Mouse (Mus musculus) neural tube, embryonic 11.5 days (tissue): Measurements from ENCODE around the gene Dync2h1. TPM values are rescaled to one million over a fixed set of nuclear protein-coding genes. Genes with fewer than 3 reads are reported as not detected.
"Not testable (repeated sequence)": the region's sequence is repeated elsewhere in the genome, so short reads cannot be mapped to it uniquely, and the experiment has no call there.

Source experiments
- ATAC-seq: fragments of 200-750 bp; cut with Nextera tagmentation; 2 replicates; pipeline ENCODE4 v1.8.0; 2017; ENCODE audit warnings: moderate number of reproducible peaks, mild to moderate bottlenecking, moderate TSS enrichment, moderate library complexity; ENCODE audit not compliant: insufficient read depth, low FRiP score, low TSS enrichment
- DNase-seq: peaks from one replicate; pipeline ENCODE4 v3.0.0-alpha.2; 2015; ENCODE audit warnings: low spot score
- H3K27ac ChIP-seq: fragments of 300-500 bp; sonication (generic); 2 replicates; pipeline ENCODE4 v1.5.1; 2014; ENCODE audit warnings: low read depth, mild to moderate bottlenecking, low read length
- H3K27me3 ChIP-seq: fragments of 300-500 bp; sonication (generic); 2 replicates; pipeline ENCODE4 v1.6.1; 2014; ENCODE audit warnings: mild to moderate bottlenecking, low read length, mixed read lengths; ENCODE audit not compliant: control insufficient read depth, insufficient read depth
- H3K36me3 ChIP-seq: fragments of 300-500 bp; sonication (generic); 2 replicates; pipeline ENCODE4 v1.6.1; 2014; ENCODE audit warnings: mild to moderate bottlenecking, low read length, moderate library complexity, mixed read lengths; ENCODE audit not compliant: control insufficient read depth, insufficient read depth
- H3K4me1 ChIP-seq: fragments of 300-500 bp; sonication (generic); 2 replicates; pipeline ENCODE4 v1.6.1; 2014; ENCODE audit warnings: low read length, mixed read lengths; ENCODE audit not compliant: control insufficient read depth, insufficient read depth
- H3K4me2 ChIP-seq: fragments of 300-500 bp; sonication (generic); 2 replicates; pipeline ENCODE4 v1.6.1; 2014; ENCODE audit warnings: low read depth, mild to moderate bottlenecking, moderate library complexity
- H3K4me3 ChIP-seq: fragments of 300-500 bp; sonication (generic); 2 replicates; pipeline ENCODE4 v1.5.1; 2014; ENCODE audit warnings: low read depth, low read length
- H3K9ac ChIP-seq: fragments of 300-500 bp; sonication (generic); 2 replicates; pipeline ENCODE4 v1.6.1; 2014; ENCODE audit warnings: mild to moderate bottlenecking, low read length
- H3K9me3 ChIP-seq: fragments of 300-500 bp; sonication (generic); 2 replicates; pipeline ENCODE4 v1.6.1; 2016; ENCODE audit warnings: low read length; ENCODE audit not compliant: control insufficient read depth
- WGBS: fragments of 180-500 bp; shearing (Covaris S2); extraction: QIAGEN DNeasy Blood & Tissue Kit; methylation state at CpG from one replicate; pipeline ENCODE4 v1.1.7; 2014; 5-methylcytosine and 5-hydroxymethylcytosine counted together
- polyA plus RNA-seq: library from polyadenylated mRNA; unstranded; fragments of >200 nt; fragmentation: Nextera tagmentation; extraction: Ambion mirVana; gene quantifications from 2 replicates; pipeline ENCODE4 v1.2.1, GENCODE M21; 2014

Dync2h1 gene
- polyA plus RNA-seq, 1 experiment from 2014 or later = 24.2 TPM

DNA sequence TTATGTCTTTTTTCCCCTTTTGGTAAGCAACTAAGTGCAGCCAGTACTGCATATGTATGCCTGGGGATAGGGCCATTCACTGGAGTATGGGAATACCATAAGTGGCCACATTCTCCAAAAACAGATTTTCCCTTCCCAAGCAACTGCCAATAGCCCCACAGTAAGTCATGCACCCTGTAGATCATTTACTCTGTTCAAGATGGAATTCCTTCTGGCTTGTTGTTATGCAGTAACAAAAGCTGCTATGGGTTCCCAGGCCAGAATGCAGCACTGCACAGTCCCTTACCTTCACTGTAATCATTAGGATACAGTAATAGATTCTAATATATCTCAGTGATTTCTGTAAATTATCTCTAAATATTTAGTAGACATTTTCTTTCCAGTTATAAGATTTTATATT is 190.0 kb downstream of the Dync2h1 start:
- Histone ChIP-seq H3K27me3 (no peaks in the 10 kb centered on the region), H3K36me3 (peaks cover under 1% of the 10 kb centered on the region; the same call in 1 of the 2 replicates), H3K4me3 (no peak overlapping the region), H3K9me3 (no peaks in the 10 kb centered on the region), H3K27ac (no peak overlapping the region), H3K4me2 (no peak overlapping the region), H3K4me1 (no peaks in the 10 kb centered on the region), H3K9ac (no peak overlapping the region)
- ATAC-seq = no peak
- DNase-seq = no peak

DNA sequence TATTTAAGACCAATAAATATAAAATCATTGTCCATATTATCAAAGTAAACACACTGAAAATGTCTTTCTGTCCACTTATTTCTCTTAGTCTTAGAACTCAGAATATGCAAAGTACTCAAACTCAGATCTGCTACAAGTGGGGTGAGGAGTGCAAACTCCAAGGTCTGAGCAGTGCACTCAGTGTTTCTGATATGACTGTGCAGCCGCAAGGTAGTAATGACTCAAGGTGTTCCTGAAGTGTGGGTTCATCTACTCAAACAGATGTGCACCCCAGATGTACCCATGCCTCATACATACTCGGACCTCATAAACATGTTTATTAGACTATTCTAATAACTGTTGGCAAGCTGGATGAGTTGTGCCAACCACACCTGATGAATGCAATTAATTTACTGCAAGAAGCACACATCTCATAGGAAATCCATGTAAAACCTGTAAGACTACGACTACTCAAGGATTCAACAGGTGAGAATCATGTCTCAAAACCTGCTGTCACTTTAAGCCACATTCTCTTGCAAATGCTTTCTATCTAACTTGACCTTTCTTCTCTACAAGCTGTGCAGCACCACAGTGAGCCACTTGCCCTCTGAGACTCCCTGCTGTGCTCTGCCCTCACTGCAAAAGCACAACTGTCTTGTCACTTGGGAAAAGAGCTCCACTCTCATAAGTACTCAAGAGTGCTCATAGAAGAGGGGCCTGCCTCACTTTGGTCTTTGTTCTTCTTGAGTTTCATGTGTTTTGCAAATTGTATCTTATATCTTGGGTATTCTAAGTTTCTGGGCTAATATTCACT is 195.2 kb downstream of the Dync2h1 start:
- Histone ChIP-seq H3K4me3 (no peak overlapping the region), H3K4me1 (no peaks in the 10 kb centered on the region), H3K4me2 (no peak overlapping the region), H3K9ac (no peak overlapping the region), H3K27ac (no peak overlapping the region), H3K36me3 (peaks cover 3% of the 10 kb centered on the region; the same call in 1 of the 2 replicates), H3K9me3 (no peaks in the 10 kb centered on the region), H3K27me3 (no peaks in the 10 kb centered on the region)
- DNase-seq (no peak), ATAC-seq (no peak)
- WGBS = 93% methylated on average over 3 of the region's 3 CpGs

DNA sequence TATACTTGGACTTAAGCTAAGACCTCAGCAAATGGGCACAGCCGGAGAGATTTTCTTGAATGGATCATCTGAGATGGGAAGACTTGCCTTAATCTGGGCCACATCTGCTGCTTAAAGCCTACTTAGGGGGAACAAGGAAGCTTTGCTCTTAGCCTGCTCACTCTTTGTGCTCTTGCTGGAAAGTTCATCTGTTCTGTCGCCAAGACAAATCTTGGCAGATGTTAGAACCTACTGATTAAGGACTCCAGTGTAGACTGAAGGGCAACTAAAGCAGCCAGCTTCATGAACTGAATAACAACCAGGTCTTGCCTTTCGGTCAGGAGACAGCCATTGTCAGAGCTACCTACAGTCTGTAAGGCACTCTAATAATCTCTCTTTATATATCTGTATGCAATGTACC is 198.1 kb downstream of the Dync2h1 start:
- Histone ChIP-seq H3K4me1 (no peaks in the 10 kb centered on the region), H3K27me3 (no peaks in the 10 kb centered on the region), H3K4me2 (no peak overlapping the region), H3K27ac (no peak overlapping the region), H3K9me3 (no peaks in the 10 kb centered on the region), H3K9ac (no peak overlapping the region), H3K36me3 (peaks cover 3% of the 10 kb centered on the region; the same call in 1 of the 2 replicates), H3K4me3 (no peak overlapping the region)
- 95% methylated on average over 3 of the region's 3 CpGs for WGBS
- DNase-seq (no peak), ATAC-seq (no peak)

DNA sequence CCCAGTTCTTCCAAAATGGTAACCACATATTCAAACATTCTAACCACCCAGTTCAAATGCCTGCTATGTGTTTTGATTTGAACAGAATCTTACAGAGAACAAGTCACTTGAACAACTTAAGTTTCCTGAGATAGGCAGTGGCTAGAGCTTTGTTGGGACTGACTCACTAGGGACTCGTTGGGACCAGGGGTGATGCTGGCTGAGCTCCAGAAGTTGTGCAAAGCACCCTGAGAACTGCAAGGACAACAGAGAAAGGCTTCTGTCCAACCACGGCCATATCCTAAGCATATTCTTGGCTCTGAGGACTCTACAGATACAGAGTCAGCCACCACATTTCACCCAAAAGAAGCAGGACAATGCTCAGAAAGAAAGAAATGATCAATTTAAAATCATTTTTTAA is 215.1 kb downstream of the Dync2h1 start:
- 93% methylated on average over 2 of the region's 2 CpGs for WGBS
- Histone ChIP-seq H3K4me2 (no peak overlapping the region), H3K27ac (no peak overlapping the region), H3K4me3 (no peak overlapping the region), H3K27me3 (no peaks in the 10 kb centered on the region), H3K4me1 (no peaks in the 10 kb centered on the region), H3K36me3 (no peaks in the 10 kb centered on the region), H3K9ac (no peak overlapping the region), H3K9me3 (no peaks in the 10 kb centered on the region)
- DNase-seq = no peak
- ATAC-seq = no peak

DNA sequence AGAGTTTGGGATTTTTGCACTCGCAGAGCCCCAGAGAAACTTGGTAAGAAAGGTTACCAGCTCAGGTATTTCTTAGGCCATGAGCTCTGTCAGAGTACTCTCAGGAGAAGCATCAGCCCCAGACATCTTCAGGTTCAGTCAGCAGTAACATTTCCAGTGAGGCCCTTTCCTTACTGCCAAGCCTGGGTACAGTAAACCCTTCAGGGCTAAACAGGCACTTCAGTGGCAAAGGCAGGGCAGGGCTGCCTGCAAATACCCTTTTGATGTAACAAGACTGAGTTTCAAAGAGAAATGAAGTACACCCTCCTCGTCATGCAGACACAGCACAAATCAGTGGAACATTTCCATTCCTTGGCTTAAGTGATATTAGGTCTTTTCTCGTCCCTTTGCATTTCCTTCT is 219.2 kb downstream of the Dync2h1 start:
- H3K4me1 ChIP-seq = no peaks in the 10 kb centered on the region
- WGBS = 92% methylated on average over 3 of the region's 3 CpGs
- no peak overlapping the region for H3K9ac ChIP-seq
- no peak for DNase-seq
- no peaks in the 10 kb centered on the region for H3K9me3 ChIP-seq
- H3K27ac ChIP-seq = no peak overlapping the region
- no peak overlapping the region for H3K4me3 ChIP-seq
- ATAC-seq = no peak
- no peaks in the 10 kb centered on the region for H3K27me3 ChIP-seq
- H3K4me2 ChIP-seq = no peak overlapping the region
- no peaks in the 10 kb centered on the region for H3K36me3 ChIP-seq

DNA sequence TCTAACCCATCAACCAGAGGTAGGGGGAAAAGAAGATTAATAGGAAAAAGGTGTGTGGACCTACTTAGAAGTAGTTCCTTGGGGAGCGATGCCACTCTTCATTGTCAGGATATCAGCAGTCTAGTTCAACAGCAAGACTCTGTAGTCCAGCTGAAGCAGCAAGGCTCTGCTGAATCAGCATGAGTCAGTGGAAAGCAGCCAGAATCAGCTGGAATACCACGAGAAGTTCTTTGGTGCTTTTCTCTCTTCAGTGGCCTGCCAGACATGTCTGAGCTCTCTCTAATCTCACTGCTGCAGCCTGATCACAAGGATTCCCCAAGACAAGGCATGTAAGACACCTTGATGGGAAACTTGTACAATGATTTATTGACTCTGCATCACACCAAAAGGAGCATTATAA is 225.9 kb downstream of the Dync2h1 start:
- Histone ChIP-seq H3K36me3 (no peaks in the 10 kb centered on the region), H3K4me3 (no peak overlapping the region), H3K9me3 (no peaks in the 10 kb centered on the region), H3K27me3 (no peaks in the 10 kb centered on the region), H3K4me2 (no peak overlapping the region), H3K27ac (no peak overlapping the region), H3K9ac (no peak overlapping the region), H3K4me1 (no peaks in the 10 kb centered on the region)
- 90% methylated on average over 2 of the region's 2 CpGs for WGBS
- ATAC-seq (no peak), DNase-seq (no peak)

DNA sequence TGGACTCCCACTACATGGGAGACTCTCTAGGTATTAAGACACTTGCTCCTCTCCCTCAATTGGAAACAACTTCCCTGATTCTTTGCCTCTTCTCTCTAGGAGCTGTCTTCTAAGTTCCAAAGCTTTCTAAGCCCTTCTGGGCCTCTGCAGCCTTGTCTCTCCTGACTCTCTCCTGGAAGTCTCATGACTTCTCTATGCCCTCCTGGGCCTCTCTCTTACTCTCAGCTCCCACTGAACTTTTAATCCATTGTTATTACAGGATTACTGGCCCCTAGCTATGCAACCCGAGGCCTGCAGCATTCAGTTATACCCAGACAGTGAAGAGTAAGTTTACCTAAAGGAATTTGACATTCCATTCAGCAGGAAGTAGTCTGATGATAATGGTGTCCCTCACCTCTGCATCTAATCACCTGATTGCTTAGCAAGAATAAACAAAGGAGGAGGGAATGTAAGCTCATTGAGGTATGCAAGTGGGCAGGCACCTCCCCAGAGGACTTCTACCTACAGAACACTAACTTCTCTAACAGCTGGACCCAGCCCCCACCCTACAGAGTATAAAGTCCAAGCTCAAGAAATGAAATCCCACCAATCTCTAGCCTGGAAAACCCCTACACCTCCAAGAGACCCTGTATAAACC is 256.7 kb downstream of the Dync2h1 start:
- no peak for DNase-seq
- ATAC-seq = no peak

DNA sequence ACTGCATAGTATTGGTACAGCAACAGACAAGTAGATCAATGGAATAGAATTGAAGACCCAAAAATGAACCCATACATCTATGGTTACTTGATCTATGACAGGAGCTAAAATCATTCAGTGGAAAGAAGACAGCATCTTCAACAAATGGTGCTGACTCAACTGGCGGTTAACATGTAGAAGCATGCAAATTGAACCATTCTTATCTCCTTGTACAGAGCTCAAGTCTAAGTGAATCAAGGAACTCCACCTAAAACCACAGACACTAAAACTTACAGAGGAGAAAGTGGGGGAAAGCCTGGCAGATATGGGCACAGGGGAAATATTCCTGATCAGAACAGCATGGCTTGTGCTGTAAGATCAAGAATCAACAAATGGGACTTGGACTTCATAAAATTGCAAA is 270.8 kb downstream of the Dync2h1 start:
- Histone ChIP-seq H3K27ac (no peak overlapping the region), H3K36me3 (no peaks in the 10 kb centered on the region), H3K4me3 (no peak overlapping the region), H3K27me3 (no peaks in the 10 kb centered on the region), H3K9me3 (no peaks in the 10 kb centered on the region), H3K4me2 (no peak overlapping the region), H3K4me1 (no peaks in the 10 kb centered on the region), H3K9ac (no peak overlapping the region)
- WGBS = 95% methylated on average over 1 of the region's 1 CpGs
- DNase-seq = no peak
- ATAC-seq = no peak

More for the DNA sequence above, 256.7 kb downstream of the Dync2h1 start:
- Histone ChIP-seq H3K27ac (no peak overlapping the region), H3K4me2 (no peak overlapping the region), H3K9me3 (no peaks in the 10 kb centered on the region), H3K4me1 (no peaks in the 10 kb centered on the region), H3K4me3 (no peak overlapping the region), H3K27me3 (no peaks in the 10 kb centered on the region), H3K36me3 (no peaks in the 10 kb centered on the region), H3K9ac (no peak overlapping the region)
- 41% methylated on average over 1 of the region's 1 CpGs for WGBS

DNA sequence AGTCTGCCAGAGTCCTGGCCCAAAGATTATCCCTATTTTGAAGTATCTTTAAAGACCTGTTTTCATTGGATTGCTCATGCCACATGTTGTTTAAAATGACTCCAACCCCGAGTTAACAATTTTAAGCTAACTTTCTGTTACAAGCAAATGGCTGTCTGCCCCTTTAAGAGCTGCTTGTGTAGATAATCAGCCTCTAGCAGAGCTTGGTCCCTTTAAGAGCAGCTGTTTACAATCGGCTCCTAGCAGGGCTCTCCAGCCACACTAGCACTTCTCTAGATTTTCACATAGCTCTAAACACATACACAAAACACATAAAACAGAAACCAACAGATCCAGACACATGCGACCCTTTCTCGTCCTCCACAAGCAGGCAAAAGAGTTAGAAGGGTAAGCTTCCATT is 273.7 kb downstream of the Dync2h1 start:
- not testable (repeated sequence) for DNase-seq, H3K9me3 ChIP-seq, H3K36me3 ChIP-seq, H3K27me3 ChIP-seq, ATAC-seq, H3K9ac ChIP-seq, H3K4me3 ChIP-seq, H3K27ac ChIP-seq, H3K4me2 ChIP-seq, H3K4me1 ChIP-seq
- 64% methylated on average over 4 of the region's 4 CpGs for WGBS
